Mouse (Mus musculus): ENCODE results near the gene Eri3.

Eri3 gene

DNA sequence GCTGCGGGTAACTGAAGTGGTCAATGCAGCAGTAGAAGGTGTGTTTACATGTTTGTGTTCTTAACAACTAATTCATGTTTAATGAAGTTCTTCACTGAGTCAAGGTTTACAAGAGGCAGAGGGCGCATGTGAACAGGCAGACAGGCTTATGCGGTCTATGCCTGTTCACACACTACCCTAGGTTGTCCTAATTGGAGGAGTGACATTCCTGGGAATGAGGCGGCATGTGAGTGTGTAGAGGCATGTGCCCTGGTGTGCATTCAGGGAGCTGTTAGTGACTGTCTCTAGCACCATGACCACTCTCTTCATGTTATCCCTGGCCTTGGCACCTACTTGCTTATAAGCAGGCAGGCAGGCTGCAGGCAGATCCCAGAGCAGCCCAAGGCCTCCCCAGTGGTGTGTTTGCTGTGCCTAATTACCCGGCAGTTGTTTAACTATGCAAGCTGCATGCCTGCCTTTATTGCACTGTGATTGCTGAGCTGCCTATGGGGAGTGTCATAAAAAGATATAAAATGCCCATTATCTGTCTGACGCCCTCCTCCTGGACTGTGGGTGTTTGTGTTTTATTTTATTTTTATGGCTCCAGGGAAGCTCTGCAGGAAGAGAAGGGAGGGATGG lies 80.0 kb downstream of the Eri3 start:
- DNase-seq = no peak

DNA sequence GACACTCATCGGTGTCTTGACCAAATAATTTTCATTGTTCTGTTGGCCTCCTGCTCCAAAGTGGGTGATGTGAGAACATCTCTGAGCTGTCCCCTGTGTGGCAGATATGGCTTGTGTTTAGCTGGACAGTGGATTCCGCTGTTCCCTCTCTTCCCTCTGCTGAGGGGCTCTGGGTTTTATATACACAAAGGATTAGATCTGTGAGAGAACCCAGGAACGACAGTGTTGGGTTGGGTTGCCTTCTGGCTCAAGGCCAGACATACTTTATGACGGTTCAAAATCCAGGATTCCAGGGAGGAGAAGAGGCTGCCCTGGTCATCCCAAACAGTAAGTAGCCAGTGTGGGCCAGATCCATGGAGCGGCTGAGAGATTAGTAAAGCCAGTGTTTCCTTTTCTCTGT lies 83.4 kb downstream of the Eri3 start:
- DNase-seq = no peak

GRCm38 (mm10) chr4:117634642-117635041 lies 84.5 kb downstream of the Eri3 start:
- no peak for DNase-seq

DNA sequence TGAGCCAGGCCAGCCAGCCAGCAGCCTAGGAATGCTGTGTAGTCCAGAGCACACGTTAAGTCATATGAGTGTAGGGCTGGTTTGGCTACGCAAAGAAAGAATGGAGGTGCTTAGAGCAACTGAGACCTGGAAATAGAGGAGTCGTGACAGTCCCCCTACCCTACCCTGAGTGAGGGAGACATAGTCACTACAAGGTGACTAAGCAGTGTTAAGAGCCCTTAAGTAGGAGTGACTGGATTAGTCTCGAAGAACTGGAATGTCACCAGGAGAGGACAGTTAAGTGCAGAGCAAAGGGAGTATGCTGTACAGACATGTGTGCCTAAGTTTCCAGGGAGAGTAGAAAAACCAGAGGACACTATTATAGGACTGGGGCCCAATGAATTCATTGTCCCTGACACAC lies 86.0 kb downstream of the Eri3 start:
- DNase-seq = no peak

DNA sequence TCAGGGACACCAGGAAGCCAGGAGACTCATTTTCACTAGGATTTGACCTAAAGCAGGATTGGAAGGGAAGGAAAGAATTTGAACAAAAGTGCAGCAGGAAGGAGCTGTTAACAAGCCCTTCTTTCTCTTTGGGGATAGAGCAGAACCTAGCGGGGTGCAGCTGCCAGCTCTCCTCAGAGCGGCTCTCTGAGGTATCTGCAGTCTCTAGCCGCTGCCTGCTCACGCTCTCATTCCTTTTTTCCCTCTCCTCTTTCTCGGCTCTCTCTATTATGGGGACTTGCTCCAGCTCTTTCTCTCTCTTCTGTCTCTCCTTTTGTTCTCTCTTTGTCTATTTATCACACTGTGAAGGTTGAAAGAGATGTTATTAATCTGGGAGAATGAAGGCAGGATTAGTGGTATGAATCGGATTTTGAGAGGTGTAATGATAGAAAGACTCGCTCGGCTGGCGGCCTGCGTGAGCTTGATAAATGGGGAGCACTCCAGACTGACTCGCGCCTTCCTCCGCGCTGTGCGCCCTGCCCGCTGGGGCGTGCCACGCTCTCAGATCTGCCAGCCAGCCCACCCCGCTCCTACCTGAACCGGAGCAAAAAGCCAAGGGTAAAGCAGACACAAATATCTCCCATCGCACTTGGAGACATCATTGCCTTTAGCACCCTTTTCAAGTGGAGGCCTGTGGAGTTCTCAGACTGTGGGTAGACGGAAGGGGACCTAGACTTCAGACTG lies 86.9 kb downstream of the Eri3 start:
- DNase-seq = no peak

GRCm38 (mm10) chr4:117640925-117641703 lies 90.9 kb downstream of the Eri3 start:
- DNase-seq = no peak

DNA sequence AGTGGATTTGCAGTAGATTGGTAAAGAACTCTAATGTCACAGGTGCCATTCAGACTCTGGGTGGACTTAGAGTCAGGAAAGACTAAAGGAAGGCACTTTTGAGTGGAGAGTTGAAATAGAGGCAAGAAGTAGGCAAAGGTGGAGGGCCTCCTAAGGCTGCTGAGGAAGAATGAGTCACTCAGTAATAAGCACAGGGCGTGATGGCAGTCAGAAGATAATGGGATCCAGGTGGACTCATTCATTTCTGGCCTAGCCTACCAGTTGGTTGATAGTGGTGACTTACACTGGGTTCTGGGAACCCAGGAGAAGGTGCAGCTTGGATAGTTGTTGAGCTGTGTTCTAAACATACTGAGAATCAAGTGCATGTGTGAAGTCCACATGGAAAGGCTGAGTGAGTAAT lies 91.6 kb downstream of the Eri3 start:
- no peak for DNase-seq

DNA sequence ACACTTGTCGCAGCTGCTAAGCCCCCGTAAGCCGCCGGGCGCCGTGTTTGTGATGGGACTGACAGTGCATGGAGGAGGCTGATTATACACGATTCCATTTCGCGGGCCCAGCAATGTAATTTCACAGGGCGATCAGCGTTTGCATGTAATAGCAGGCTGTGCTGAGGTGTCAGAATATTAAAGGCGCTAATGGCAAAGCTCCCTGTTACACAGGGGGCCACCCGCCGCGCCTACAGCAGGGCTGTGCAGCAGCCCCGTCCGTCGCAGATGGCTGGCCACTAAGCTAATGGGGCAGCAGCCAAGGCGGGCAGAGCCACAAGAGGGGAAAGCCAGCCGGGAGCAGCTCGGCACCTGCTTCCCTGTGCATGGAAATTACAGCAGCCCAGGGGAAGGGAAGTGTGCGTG lies 94.9 kb downstream of the Eri3 start:
- no peak for DNase-seq

DNA sequence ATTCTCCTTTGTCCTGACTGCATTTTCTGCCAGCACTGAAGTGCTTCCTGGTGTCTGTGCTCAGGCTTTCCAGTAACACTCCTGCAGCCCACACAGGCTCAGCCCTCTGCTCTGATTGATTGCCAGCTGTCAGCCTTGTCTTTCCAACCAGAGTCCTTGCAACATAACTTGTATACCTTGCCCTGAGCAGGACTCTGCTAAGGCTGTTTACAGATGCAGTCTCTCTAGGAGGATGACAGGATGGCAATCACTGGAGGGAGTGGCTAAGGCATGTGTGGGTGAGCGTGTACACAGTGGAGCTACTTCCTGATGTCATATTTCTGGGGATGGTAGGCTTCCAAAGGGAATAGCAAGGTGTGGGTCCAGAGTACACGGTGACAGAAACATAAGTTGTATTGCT lies 95.7 kb downstream of the Eri3 start:
- DNase-seq = no peak

DNA sequence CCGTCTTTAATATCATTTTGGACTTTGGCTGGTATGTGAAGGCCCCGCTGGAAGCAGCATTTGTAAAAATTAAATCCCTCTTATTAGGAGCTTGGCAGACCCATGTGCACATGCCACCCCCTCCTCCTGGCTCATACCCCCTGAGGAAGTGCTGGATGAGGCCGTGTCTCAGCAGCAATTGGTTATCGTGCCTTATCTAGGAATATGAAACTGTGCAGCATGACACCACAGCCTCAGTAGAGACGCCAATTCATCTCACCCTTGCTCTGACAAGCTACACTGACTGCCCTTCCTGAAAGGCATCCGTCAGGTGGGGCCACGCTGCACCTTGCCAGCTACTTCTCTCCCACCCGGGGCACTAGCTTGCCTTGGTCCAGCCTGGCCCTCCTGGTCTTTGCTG lies 96.3 kb downstream of the Eri3 start:
- no peak for DNase-seq

DNA sequence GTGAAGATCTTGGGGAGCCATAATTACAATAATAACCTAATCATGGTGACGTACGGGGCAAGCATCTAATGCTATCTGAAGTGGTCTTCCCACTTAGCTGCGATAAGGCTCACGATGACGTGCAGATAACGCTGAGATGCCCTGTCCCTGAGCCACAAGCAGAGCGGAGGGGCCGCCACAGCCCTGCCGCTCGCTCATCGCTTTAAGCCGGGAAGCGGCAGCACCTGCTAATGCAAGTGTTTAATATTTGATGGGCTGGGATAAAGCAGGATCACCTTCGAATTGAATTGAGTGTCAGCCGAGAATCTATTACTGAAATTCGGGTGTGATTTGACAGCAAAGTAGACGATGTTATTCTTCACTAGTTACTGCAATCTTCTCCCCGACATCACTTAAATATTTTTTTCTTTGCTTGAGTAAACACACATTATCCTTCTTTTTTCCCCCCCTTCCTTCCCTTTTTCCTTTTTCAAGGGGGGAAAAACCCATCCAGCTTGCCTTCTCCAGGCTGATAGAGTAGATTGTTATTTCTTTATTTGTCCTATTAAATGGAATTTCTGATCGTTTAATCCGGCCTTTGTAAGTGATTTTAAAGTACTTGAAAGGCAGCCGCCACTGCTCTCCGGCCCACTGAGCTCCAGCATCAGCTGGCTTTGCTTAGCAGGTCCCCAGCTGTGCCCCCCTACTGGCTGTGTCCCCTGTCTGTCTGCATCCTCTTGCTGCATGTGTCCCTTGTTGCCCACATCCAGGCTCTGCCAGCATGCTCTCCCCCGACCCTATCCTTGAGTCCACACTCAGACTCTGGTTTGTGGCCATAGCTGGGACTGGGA lies 97.0 kb downstream of the Eri3 start:
- no peak for DNase-seq

DNA sequence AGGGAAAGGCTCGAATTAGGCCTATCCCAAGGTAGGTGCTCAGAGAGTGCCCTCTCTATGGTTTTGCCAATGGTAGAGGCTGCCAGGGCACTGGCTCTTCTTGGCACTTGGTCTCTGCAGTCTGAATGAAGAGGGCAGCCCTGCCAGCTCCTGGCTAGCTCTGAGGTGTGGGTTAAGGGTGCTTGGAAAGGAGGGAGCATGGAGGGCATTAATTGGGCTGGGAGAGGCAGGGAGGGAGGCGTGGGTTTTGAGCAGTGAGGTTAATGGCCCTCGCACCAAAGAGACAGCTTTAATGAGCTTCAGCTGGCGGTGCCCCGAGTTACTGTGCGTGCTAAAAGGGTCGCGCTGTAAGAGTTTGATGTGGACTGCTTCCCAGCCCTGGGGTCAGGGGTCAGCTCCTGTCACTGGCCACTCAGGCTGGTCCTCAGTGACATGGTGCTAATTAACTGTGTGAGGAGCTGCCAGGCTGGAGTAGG lies 101.5 kb downstream of the Eri3 start:
- DNase-seq = no peak

GRCm38 (mm10) chr4:117652727-117653126 lies 102.6 kb downstream of the Eri3 start:
- DNase-seq = no peak

DNA sequence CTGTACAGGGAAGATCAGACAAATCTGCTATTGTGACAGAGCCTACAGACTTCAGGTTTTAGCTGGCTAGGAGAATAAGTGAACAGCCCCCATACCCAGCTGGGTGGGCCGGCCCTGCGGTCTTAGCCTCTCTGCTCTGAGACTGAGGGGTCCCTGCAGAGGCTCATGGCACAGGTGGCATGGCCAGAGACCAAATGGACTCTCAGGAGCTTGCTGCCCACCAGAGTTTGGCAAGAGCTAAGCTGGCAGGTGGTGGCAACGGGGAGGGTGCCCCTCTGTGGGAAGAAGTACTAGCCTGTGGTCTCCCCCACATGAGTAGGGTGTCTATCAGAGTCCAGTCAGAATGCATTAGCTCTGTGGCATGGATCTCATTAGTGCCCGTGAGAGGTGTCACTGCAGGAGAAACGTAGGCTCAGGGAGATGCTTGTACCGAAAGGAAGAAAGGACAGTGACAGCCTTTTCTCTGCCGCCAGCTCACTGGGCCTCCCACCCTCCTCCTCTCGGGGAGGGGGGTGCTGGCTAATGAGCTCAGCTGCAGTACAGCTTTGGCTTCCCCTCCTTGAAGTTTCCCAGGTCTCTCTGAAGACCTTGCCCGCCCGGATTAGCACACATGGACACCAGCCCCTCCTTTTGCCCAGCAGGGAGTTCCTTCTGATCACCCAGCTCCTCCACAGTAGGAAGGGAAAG lies 104.0 kb downstream of the Eri3 start:
- no peak for DNase-seq

- DNase-seq = no peak
Observed at GRCm38 (mm10) chr4:117654703-117655499, 104.7 kb downstream of the Eri3 start.

GRCm38 (mm10) chr4:117655500-117655863 lies 105.3 kb downstream of the Eri3 start:
- DNase-seq = no peak

DNA sequence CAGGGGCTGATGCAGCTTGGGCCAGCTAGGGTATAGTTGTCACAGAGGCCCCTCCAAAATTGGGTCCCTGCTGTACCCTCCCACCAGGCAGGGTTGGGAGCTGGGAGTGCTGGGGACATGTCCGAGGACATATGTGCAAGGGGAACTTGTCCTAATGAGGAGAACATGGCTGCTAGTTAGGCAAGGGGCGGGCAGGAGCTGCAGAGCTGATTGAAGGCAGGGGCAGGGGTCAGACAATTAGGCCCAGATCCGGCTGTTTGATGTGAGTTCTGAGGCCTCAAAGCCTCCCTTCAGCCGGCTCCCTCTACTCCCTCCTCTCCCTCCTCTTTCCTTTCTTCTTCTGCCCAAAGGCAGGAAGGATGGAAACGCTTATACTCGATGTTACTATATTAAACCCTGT lies 106.8 kb downstream of the Eri3 start:
- no peak for DNase-seq

DNA sequence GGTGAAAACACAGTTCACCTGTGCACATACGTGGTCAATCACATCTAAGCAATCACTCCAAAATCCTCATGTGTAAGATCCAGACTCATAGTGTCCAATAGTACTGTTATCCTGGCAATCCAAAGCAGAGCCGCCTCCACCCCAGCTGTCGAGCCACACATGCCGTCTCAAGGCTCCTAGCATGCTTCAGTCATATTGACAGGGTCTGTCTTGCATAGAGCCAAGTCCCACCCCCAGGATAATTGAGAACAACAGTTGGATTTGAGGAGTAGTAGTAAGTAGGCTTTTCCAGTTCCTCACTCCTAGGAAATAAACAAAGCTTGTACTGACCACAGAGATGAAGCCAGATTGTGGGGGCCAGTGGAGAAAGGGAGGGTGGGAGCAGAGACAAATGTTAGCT lies 107.5 kb downstream of the Eri3 start:
- DNase-seq = no peak

DNA sequence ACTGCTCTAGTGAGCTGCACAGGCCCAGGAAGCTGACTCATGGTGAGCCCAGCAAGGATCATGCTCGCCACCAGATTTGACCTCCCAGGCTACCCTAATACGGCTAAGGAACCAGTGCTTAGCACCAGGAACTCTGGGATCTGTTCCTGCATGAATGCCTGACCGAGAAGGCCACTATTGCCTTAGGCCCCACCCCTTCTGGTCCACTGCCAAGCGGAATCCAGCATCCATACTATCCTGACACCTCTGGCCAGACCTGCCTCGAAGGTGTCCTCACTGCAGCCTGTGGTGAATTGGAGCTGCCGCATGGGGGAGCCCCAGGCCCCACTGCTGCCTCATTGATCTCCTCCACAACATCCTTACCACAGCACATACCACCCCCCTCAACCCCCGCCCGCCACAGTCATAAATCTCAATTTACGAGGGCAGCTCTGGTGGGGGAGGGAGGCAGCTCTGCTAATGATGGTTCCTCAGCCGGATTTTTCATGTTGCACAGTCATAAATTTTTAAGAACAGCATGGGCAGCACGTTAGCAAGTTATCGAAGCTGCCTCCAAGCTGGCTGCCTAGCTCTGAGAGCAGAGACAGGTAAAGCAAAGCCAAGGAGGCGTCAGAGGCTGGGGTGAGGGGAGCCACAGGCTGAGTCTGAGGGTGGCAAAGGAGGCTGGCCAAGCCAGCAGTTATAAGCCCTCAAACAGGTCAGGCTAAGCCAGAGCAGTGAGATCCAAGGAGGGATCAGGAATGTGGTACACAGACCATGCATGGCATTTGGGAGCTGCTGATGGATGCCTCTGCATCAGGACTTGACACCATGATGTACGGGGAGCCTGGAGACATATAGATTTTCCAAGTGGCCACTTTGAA lies 108.6 kb downstream of the Eri3 start:
- peak; percentile 24 for DNase-seq

DNA sequence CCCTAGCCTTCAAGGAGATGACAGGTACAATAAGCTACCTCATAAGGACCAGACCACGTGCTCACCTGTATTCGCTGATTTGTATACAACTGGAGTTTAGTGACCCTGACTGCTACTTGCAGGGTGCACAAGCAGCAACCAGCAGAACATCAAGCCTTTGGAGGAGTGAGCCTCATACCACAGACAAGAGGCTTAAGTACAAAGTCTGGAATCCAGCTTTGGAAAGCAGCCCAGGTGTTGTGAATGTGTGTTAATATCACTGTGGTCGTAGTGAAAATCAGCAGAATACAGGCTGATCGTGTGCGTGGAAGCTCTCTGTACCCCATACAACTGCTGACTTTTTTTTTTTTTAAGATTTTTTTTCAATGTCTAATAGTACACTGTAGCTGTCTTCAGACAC lies 109.8 kb downstream of the Eri3 start:
- DNase-seq = no peak

Data from thymus, postnatal 14 days (tissue).